Mouse (Mus musculus): ENCODE data around the gene Slx4. TPM values are rescaled to one million over a fixed set of nuclear protein-coding genes. Genes with fewer than 3 reads are reported as not detected.

Gene Slx4
- total and polyA plus RNA-seq, 3 experiments = 13.4 to 47.4 (median 30.4) TPM

DNA sequence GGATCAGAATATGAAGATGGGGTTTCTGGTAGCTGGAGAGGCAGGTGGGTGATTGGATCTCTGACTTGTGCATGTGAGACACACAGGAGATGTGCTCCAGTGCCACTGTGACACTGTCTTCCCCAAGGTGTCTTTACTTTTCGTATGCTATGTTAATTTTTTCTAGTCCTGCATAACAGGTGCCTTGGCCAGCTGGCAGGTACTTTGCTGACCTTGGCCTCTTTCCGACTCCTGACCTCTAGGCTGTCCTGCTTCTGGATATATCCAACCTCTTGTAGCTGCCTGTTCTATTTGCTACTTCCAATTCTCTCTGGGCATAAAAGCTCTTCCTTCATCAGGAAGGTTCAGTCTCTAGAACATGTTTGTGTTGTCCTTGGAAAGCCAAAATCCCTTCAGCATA is 32.0 kb upstream of the Slx4 start:
- dilution Hi-C loops (cut with MboI; ENCODE audit: extremely low pct_ligation_motif_present, extremely low pct_unique_long_range_greater_than_20kb, low sequenced_read_pairs) = no loop called here

GRCm38 (mm10) chr16:4034476-4034875 is 30.9 kb upstream of the Slx4 start:
- H3K4me3 ChIP-seq (replicated peaks in 1 of 3; ENCODE audit: low read depth in 2 of 3, low read length in 2 of 3, poor library complexity in 1 of 3) = no peak overlapping the region
- H3K4me1 ChIP-seq (ENCODE audit: control insufficient read depth in 1 of 2, insufficient read depth in 2 of 2) = peaks cover 13 to 38% of the 10 kb centered on the region in 2 experiments
- H3K4me2 ChIP-seq (ENCODE audit: insufficient read depth, low read depth, poor library complexity, severe bottlenecking) = no peak overlapping the region
- no peak for TF ChIP-seq ELF1 (IDR thresholded peaks at IDR 0.05; ENCODE audit: low read depth, low read length)
- no peak for TF ChIP-seq BHLHE40 (IDR thresholded peaks at IDR 0.05; ENCODE audit: low read depth, low read length)
- TF ChIP-seq CHD1 (IDR thresholded peaks at IDR 0.05; ENCODE audit: low read depth, low read length) = no peak
- TF ChIP-seq HCFC1 (IDR thresholded peaks at IDR 0.05; ENCODE audit: low read depth, low read length) = no peak
- TF ChIP-seq ETS1 (conservative IDR thresholded peaks at IDR 0.05; ENCODE audit: low read depth, low read length) = no peak
- no peak for TF ChIP-seq SIN3A (IDR thresholded peaks at IDR 0.05; ENCODE audit: low read length)
- TF ChIP-seq MEF2A (IDR thresholded peaks at IDR 0.05; ENCODE audit: borderline replicate concordance, low read depth, low read length) = no peak
- no peak for TF ChIP-seq SMC3 (IDR thresholded peaks at IDR 0.05; ENCODE audit: low read depth, low read length)
- TF ChIP-seq RCOR1 (conservative IDR thresholded peaks at IDR 0.05; ENCODE audit: low read depth, low read length) = no peak
- TF ChIP-seq RAD21 (IDR thresholded peaks at IDR 0.05; ENCODE audit: low read depth, low read length) = no peak
- TF ChIP-seq MYC (IDR thresholded peaks at IDR 0.05; ENCODE audit: low read depth, low read length) = no peak
- TF ChIP-seq USF2 (conservative IDR thresholded peaks at IDR 0.05; ENCODE audit: low read depth, low read length) = no peak
- no peak for TF ChIP-seq TBP (conservative IDR thresholded peaks at IDR 0.05; ENCODE audit: low read depth, low read length)
- no peak for TF ChIP-seq PAX5 (IDR thresholded peaks at IDR 0.05; ENCODE audit: low read length)
- TF ChIP-seq EP300 (IDR thresholded peaks at IDR 0.05; ENCODE audit: low read length) = no peak
- no peak for TF ChIP-seq MXI1 (IDR thresholded peaks at IDR 0.05; ENCODE audit: low read depth, low read length)
- TF ChIP-seq POLR2AphosphoS2 (IDR thresholded peaks at IDR 0.05; ENCODE audit: low read depth, low read length) = no peak
- TF ChIP-seq TCF12 (IDR thresholded peaks at IDR 0.05; ENCODE audit: low read depth, low read length) = no peak
- no peak for DNase-seq (ENCODE audit: extremely low read depth)
- no peaks in the 10 kb centered on the region for H3K9me3 ChIP-seq (replicated peaks; ENCODE audit: low read length)
- H3K9ac ChIP-seq (ENCODE audit: insufficient read depth, low read depth) = no peak overlapping the region
- H3K79me2 ChIP-seq (replicated peaks; ENCODE audit: control insufficient read depth, extremely low read depth, insufficient read depth, poor library complexity, severe bottlenecking) = no peaks in the 10 kb centered on the region
- in situ Hi-C loops (cut with MboI; ENCODE audit: low pct_ligation_motif_present, low pct_unique_long_range_greater_than_20kb, low sequenced_read_pairs) (no loop called here), dilution Hi-C loops (cut with MboI; ENCODE audit: extremely low pct_ligation_motif_present, extremely low pct_unique_long_range_greater_than_20kb, low sequenced_read_pairs) (no loop called here)
- peaks cover 28 to 66% of the 10 kb centered on the region in 2 experiments for H3K36me3 ChIP-seq (replicated peaks in 1 of 2; ENCODE audit: control insufficient read depth in 1 of 2, insufficient read depth in 1 of 2, low read length in 1 of 2)
- H3K27me3 ChIP-seq (replicated peaks) = no peaks in the 10 kb centered on the region
- H3K27ac ChIP-seq (ENCODE audit: insufficient read depth, low read depth) = no peak overlapping the region

More for the DNA sequence above, 32.0 kb upstream of the Slx4 start:
- Histone ChIP-seq H3K79me2 (replicated peaks; ENCODE audit: control insufficient read depth, extremely low read depth, insufficient read depth, poor library complexity, severe bottlenecking) (no peaks in the 10 kb centered on the region), H3K4me3 (replicated peaks in 1 of 3; ENCODE audit: low read depth in 2 of 3, low read length in 2 of 3, poor library complexity in 1 of 3) (no peak overlapping the region), H3K36me3 (replicated peaks in 1 of 2; ENCODE audit: control insufficient read depth in 1 of 2, insufficient read depth in 1 of 2, low read length in 1 of 2) (peaks cover 38 to 74% of the 10 kb centered on the region in 2 experiments), H3K9me3 (replicated peaks; ENCODE audit: low read length) (no peaks in the 10 kb centered on the region), H3K4me1 (ENCODE audit: control insufficient read depth in 1 of 2, insufficient read depth in 2 of 2) (peaks cover 5 to 27% of the 10 kb centered on the region in 2 experiments; a peak in 3 of 4 replicates), H3K4me2 (ENCODE audit: insufficient read depth, low read depth, poor library complexity, severe bottlenecking) (no peak overlapping the region), H3K27ac (ENCODE audit: insufficient read depth, low read depth) (no peak overlapping the region), H3K9ac (ENCODE audit: insufficient read depth, low read depth) (no peak overlapping the region), H3K27me3 (replicated peaks) (no peaks in the 10 kb centered on the region)
- in situ Hi-C loops (cut with MboI; ENCODE audit: low pct_ligation_motif_present, low pct_unique_long_range_greater_than_20kb, low sequenced_read_pairs) = no loop called here
- TF ChIP-seq KAT2A (IDR thresholded peaks at IDR 0.05; ENCODE audit: insufficient replicate concordance, low read length) = no peak
- TF ChIP-seq SMC3 (IDR thresholded peaks at IDR 0.05; ENCODE audit: low read depth, low read length) = no peak
- TF ChIP-seq RCOR1 (conservative IDR thresholded peaks at IDR 0.05; ENCODE audit: low read depth, low read length) = no peak
- no peak for TF ChIP-seq MYC (IDR thresholded peaks at IDR 0.05; ENCODE audit: low read depth, low read length)
- no peak for TF ChIP-seq IRF4 (IDR thresholded peaks at IDR 0.05; ENCODE audit: low read depth, low read length)
- no peak for TF ChIP-seq TCF12 (IDR thresholded peaks at IDR 0.05; ENCODE audit: low read depth, low read length)
- no peak for TF ChIP-seq CTCF (conservative IDR thresholded peaks at IDR 0.05 in 1 of 2, IDR thresholded peaks at IDR 0.05 in 1 of 2; ENCODE audit: low read depth in 2 of 2, low read length in 2 of 2)
- TF ChIP-seq NELFE (IDR thresholded peaks at IDR 0.05; ENCODE audit: low read depth, low read length) = no peak
- no peak for TF ChIP-seq UBTF (IDR thresholded peaks at IDR 0.05; ENCODE audit: low read depth, low read length)
- TF ChIP-seq JUND (conservative IDR thresholded peaks at IDR 0.05; ENCODE audit: low read depth, low read length) = no peak
- TF ChIP-seq ZKSCAN1 (IDR thresholded peaks at IDR 0.05; ENCODE audit: borderline replicate concordance, low read depth, low read length) = no peak
- no peak for TF ChIP-seq TBP (conservative IDR thresholded peaks at IDR 0.05; ENCODE audit: low read depth, low read length)
- TF ChIP-seq ZNF384 (IDR thresholded peaks at IDR 0.05; ENCODE audit: low read depth, low read length) = no peak
- no peak for TF ChIP-seq GABPA (IDR thresholded peaks at IDR 0.05; ENCODE audit: insufficient replicate concordance, low read depth, low read length)
- no peak; the same call in 1 of the 2 replicates for TF ChIP-seq POLR2AphosphoS2 (IDR thresholded peaks at IDR 0.05; ENCODE audit: low read depth, low read length)
- no peak for TF ChIP-seq POLR2A (IDR thresholded peaks at IDR 0.05; ENCODE audit: low read depth, low read length)
- TF ChIP-seq ELF1 (IDR thresholded peaks at IDR 0.05; ENCODE audit: low read depth, low read length) = no peak
- no peak for DNase-seq (ENCODE audit: extremely low read depth)

All from CH12.LX (cell line).